Mouse (Mus musculus): Measurements from ENCODE around the gene Mrpl20. TPM values are rescaled to one million over a fixed set of nuclear protein-coding genes. Genes with fewer than 3 reads are reported as not detected.

Mrpl20 gene
- polyA plus RNA-seq, 1 experiment from 2014 or later, result 212 TPM

DNA sequence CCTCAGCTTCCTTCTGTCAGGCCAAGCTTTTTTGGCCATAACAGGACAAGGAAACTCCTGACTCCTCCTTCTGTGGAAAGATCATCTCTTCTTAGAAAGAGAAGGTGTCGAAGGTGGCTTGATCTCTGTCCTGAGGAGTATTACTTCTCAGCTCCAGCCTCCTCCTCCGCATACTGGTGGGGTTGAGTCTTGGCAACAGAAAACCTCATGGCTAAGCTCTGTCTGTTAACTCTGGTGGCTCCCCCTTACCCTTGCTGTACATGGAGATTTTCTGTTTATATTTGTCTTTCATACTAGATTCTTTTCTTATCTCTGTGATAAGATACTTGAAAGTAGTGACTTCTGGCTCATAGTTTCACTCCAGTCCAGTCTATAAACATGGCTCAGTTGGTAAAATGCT lies 8.9 kb upstream of the Mrpl20 start:
- no peak overlapping the region for H3K27ac ChIP-seq (ENCODE audit: low read depth, low read length)
- no peak for ATAC-seq
- no peak overlapping the region for H3K4me3 ChIP-seq (ENCODE audit: low read depth, low read length)
- H3K9ac ChIP-seq (ENCODE audit: low read depth, low read length), result no peak overlapping the region
- H3K4me1 ChIP-seq (replicated peaks; ENCODE audit: control insufficient read depth, insufficient read depth, low read length), result no peaks in the 10 kb centered on the region
- H3K27me3 ChIP-seq (replicated peaks; ENCODE audit: control insufficient read depth, insufficient read depth, low read length), result no peaks in the 10 kb centered on the region
- no peaks in the 10 kb centered on the region for H3K36me3 ChIP-seq (ENCODE audit: control insufficient read depth, insufficient read depth)
- no peaks in the 10 kb centered on the region for H3K9me3 ChIP-seq (ENCODE audit: control insufficient read depth)
- H3K4me2 ChIP-seq (replicated peaks; ENCODE audit: low read depth), result no peak overlapping the region
- TF ChIP-seq CTCF (IDR thresholded peaks at IDR 0.05; ENCODE audit: low read depth), result no peak
- WGBS, result 55% methylated on average over 2 of the region's 2 CpGs

DNA sequence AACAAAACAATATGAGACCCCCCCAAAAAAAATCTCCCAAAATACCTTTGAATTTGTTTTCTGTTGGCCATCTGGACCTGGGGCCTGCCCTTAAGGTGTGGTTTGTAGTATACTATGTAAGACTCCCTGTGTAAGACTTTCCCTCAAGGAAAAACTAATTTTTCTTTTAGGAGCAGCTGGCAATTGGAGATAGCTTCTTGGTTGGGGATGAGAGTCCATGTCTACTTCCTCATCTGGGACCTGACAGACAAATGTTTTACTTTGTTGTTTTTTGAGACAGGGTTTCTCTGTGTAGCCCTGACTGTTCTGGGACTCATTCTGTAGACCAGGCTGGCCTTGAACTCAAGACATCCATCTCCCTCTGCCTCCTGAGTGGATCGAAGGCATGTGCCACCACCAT lies 603 bp upstream of the Mrpl20 start:
- no peaks in the 10 kb centered on the region for H3K9me3 ChIP-seq (ENCODE audit: control insufficient read depth)
- no peaks in the 10 kb centered on the region for H3K27me3 ChIP-seq (replicated peaks; ENCODE audit: control insufficient read depth, insufficient read depth, low read length)
- 100% methylated on average over 1 of the region's 1 CpGs for WGBS
- H3K4me3 ChIP-seq (ENCODE audit: low read depth, low read length), result no peak overlapping the region
- no peak overlapping the region for H3K27ac ChIP-seq (ENCODE audit: low read depth, low read length)
- no peaks in the 10 kb centered on the region; the same call in 1 of the 2 replicates for H3K36me3 ChIP-seq (ENCODE audit: control insufficient read depth, insufficient read depth)
- no peak overlapping the region for H3K4me2 ChIP-seq (replicated peaks; ENCODE audit: low read depth)
- no peak for ATAC-seq
- peaks cover 10% of the 10 kb centered on the region; the same call in 1 of the 2 replicates for H3K4me1 ChIP-seq (replicated peaks; ENCODE audit: control insufficient read depth, insufficient read depth, low read length)
- TF ChIP-seq CTCF (IDR thresholded peaks at IDR 0.05; ENCODE audit: low read depth), result no peak
- no peak overlapping the region for H3K9ac ChIP-seq (ENCODE audit: low read depth, low read length)

DNA sequence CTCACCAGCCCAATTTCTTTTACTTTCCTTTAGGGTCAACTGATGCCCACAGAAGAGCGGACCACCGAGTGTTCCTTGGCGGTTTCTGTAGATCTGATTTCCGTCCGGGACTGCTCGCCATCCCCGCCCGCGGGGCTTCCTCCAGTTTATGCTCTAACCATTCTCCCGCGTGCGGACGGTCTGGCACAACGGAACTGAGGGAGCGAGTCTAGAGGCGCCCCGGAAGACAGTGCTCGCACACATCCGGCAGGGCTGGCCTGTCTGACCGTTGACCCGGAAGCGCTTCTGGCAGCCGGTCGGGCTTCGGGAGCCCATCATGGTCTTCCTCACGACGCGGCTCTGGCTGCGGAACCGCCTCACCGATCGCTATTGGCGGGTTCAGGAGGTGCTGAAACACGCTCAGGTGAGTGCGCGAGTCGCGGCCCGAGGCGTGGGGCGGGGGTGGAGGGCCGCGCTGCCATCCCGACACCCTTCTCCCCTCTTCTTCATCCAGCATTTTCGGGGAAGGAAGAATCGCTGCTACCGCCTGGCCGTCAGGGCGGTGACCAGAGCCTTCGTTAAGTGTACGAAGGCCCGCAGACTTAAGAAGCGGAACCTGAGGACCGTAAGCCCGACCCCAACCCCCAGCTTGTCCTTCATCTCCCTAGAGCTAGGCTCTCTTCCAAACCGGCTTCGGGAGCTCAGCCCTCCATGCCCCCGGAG lies 813 bp downstream of the Mrpl20 start:
- WGBS, result 0% methylated on average over 56 of the region's 58 CpGs
- TF ChIP-seq CTCF (IDR thresholded peaks at IDR 0.05; ENCODE audit: low read depth), result no peak
- H3K27ac ChIP-seq (ENCODE audit: low read depth, low read length), result peak overlapping the region; percentile 79
- no peaks in the 10 kb centered on the region for H3K27me3 ChIP-seq (replicated peaks; ENCODE audit: control insufficient read depth, insufficient read depth, low read length)
- H3K9ac ChIP-seq (ENCODE audit: low read depth, low read length), result peak overlapping the region; percentile 76
- H3K36me3 ChIP-seq (ENCODE audit: control insufficient read depth, insufficient read depth), result peaks cover 10% of the 10 kb centered on the region
- peaks cover 10% of the 10 kb centered on the region; the same call in 1 of the 2 replicates for H3K4me1 ChIP-seq (replicated peaks; ENCODE audit: control insufficient read depth, insufficient read depth, low read length)
- H3K4me3 ChIP-seq (ENCODE audit: low read depth, low read length), result peak overlapping the region; percentile 82
- H3K9me3 ChIP-seq (ENCODE audit: control insufficient read depth), result no peaks in the 10 kb centered on the region
- peak; percentile 94 for ATAC-seq
- H3K4me2 ChIP-seq (replicated peaks; ENCODE audit: low read depth), result peak overlapping the region; percentile 69

DNA sequence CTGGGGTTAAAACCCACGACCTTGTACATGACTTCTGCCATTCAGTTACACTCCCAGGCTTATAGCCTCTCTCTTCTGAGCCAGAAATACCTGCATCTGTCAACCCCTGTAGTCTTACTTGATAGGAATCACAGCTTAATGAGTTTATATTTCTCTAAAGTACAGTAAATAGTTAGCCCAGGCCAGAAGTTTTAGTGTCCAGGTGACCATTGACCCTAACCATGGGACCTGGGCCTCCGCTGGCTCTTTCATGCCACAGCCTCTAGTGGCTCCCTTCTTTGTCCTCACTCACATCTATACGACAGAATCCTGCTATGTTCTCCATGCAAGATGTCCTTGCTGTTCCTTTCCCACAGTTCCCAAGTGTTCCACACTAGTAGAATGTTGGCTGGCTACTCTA lies 5.2 kb downstream of the Mrpl20 start:
- Histone ChIP-seq H3K4me1 (replicated peaks; ENCODE audit: control insufficient read depth, insufficient read depth, low read length) (peaks cover 10% of the 10 kb centered on the region; the same call in 1 of the 2 replicates), H3K27ac (ENCODE audit: low read depth, low read length) (peak overlapping the region; percentile 24; the same call in 1 of the 2 replicates), H3K4me2 (replicated peaks; ENCODE audit: low read depth) (no peak overlapping the region), H3K9me3 (ENCODE audit: control insufficient read depth) (no peaks in the 10 kb centered on the region), H3K4me3 (ENCODE audit: low read depth, low read length) (no peak overlapping the region), H3K36me3 (ENCODE audit: control insufficient read depth, insufficient read depth) (peaks cover 31% of the 10 kb centered on the region), H3K9ac (ENCODE audit: low read depth, low read length) (no peak overlapping the region), H3K27me3 (replicated peaks; ENCODE audit: control insufficient read depth, insufficient read depth, low read length) (no peaks in the 10 kb centered on the region)
- no peak for TF ChIP-seq CTCF (IDR thresholded peaks at IDR 0.05; ENCODE audit: low read depth)
- no peak for ATAC-seq
- 64% methylated on average over 3 of the region's 3 CpGs for WGBS

DNA sequence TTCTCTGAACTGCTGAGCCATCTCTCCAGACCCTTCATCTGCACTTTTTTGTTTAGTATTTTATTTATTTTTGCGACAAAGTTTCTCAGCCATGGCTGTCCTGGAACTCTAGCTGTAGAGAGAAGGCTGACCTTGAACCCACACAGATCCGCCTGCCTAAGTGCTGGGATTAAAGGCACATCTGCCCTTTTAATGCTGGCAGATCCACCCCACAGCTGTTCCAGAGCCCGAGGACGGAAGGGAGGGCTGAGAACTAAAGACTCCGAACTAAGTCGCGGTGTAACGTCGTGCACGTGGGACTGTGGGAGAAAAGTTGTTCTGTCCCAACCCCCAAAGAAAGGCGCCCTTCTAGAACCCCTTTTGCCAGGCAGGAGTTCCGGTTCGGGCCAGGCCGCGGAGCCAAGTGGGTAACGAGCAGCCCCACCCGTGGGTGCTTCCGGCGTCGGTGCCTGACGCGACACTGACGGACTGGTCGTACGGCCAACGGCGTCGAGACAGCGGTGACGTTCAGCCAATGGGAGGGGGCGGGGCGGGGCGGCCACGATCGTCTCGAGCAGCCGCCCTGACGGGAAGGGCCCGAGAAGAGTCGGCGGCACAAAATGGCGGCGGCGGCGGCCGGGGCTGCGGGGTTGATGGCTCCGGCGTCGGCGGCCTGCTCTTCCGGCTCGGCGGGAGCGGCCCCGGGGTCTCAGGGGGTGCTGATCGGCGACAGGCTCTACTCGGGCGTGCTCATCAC lies 9.4 kb downstream of the Mrpl20 start, which contains the start of gene Ccnl2:
TSS of gene Ccnl2 (plus strand) at position 561 of the 736 bp plus-strand sequence.
- Histone ChIP-seq H3K9ac (ENCODE audit: low read depth, low read length) (peak within 1 kb of the TSS; percentile 99), H3K4me2 (replicated peaks; ENCODE audit: low read depth) (peak within 1 kb of the TSS; percentile 72), H3K27ac (ENCODE audit: low read depth, low read length) (peak within 1 kb of the TSS; percentile 94), H3K27me3 (replicated peaks; ENCODE audit: control insufficient read depth, insufficient read depth, low read length) (no peaks in the 10 kb centered on the region), H3K36me3 (ENCODE audit: control insufficient read depth, insufficient read depth) (peaks cover 58% of the 10 kb centered on the region), H3K9me3 (ENCODE audit: control insufficient read depth) (no peaks in the 10 kb centered on the region), H3K4me3 (ENCODE audit: low read depth, low read length) (peak within 1 kb of the TSS; percentile 100), H3K4me1 (replicated peaks; ENCODE audit: control insufficient read depth, insufficient read depth, low read length) (no peaks in the 10 kb centered on the region)
- ATAC-seq, result peak; percentile 98
- under 1% methylated on average over 55 of the region's 60 CpGs for WGBS
- no peak for TF ChIP-seq CTCF (IDR thresholded peaks at IDR 0.05; ENCODE audit: low read depth)

DNA sequence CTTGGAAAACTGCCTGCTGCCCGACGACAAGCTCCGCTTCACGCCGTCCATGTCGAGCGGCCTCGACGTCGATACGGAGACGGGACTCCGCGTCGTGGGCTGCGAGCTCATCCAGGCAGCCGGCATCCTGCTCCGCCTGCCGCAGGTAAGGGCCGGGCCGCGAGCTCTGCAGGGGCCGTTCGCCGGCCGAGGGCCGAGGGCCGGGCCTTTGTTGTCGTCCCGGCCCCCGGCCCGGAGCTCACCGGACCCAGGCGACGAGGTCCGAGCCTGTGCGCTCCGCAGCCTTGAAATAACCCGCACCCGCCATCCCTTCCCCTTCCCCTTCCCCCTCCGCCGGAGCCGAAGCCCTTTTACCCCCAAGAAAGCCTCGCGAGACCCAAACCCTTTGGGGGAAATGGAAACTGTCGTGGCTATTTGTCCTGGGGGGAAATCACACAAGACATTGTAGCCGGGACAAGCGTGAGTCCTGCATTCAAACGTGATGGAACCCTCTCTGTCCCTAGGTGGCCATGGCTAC lies 10.0 kb downstream of the Mrpl20 start:
- ATAC-seq, result peak; percentile 36
- Histone ChIP-seq H3K4me2 (replicated peaks; ENCODE audit: low read depth) (peak overlapping the region; percentile 72), H3K9me3 (ENCODE audit: control insufficient read depth) (no peaks in the 10 kb centered on the region), H3K27ac (ENCODE audit: low read depth, low read length) (peak overlapping the region; percentile 94), H3K27me3 (replicated peaks; ENCODE audit: control insufficient read depth, insufficient read depth, low read length) (no peaks in the 10 kb centered on the region), H3K4me1 (replicated peaks; ENCODE audit: control insufficient read depth, insufficient read depth, low read length) (no peaks in the 10 kb centered on the region), H3K4me3 (ENCODE audit: low read depth, low read length) (peak overlapping the region; percentile 100), H3K36me3 (ENCODE audit: control insufficient read depth, insufficient read depth) (peaks cover 58% of the 10 kb centered on the region), H3K9ac (ENCODE audit: low read depth, low read length) (peak overlapping the region; percentile 99)
- no peak for TF ChIP-seq CTCF (IDR thresholded peaks at IDR 0.05; ENCODE audit: low read depth)
- WGBS, result under 1% methylated on average over 49 of the region's 49 CpGs
